Comparison of ENCODE assay signal across 8 mouse cellular contexts in genomic region chr10:78138812-78139523, GRCm38 (mm10). TPM values are rescaled to one million over a fixed set of nuclear protein-coding genes. Genes with fewer than 3 reads are reported as not detected.
DNase-seq lines count a peak whose midpoint lies in the region; ATAC-seq and TF ChIP-seq lines count a peak whose summit lies in the region.

No protein-coding gene starts in this region.

- H3K27ac ChIP-seq in heart, postnatal 0 days (ENCODE audit: low read depth), result peak overlapping the region; percentile 80
- peak overlapping the region; percentile 85 for H3K27ac ChIP-seq in limb, embryonic 15.5 days

- H3K36me3 ChIP-seq in heart, postnatal 0 days (replicated peaks; ENCODE audit: control insufficient read depth, insufficient read depth, low read length), result no peaks in the 10 kb centered on the region
- no peaks in the 10 kb centered on the region for H3K36me3 ChIP-seq in limb, embryonic 15.5 days

- H3K4me3 ChIP-seq in heart, postnatal 0 days (ENCODE audit: low read depth, low read length), result no peak overlapping the region
- H3K4me3 ChIP-seq in limb, embryonic 15.5 days, result no peak overlapping the region

- WGBS in heart, postnatal 0 days, result 43% methylated on average over 14 of the region's 14 CpGs
- WGBS in limb, embryonic 15.5 days, result 16% methylated on average over 14 of the region's 14 CpGs

- H3K4me1 ChIP-seq in heart, postnatal 0 days (ENCODE audit: control insufficient read depth, insufficient read depth), result peaks cover 18% of the 10 kb centered on the region; the same call in 1 of the 2 replicates
- H3K4me1 ChIP-seq in limb, embryonic 15.5 days, result peaks cover 26% of the 10 kb centered on the region

- no peak for TF ChIP-seq EP300 in heart, postnatal 0 days (IDR thresholded peaks at IDR 0.05; ENCODE audit: low read depth)

- no peak overlapping the region for H3K9ac ChIP-seq in heart, postnatal 0 days (replicated peaks; ENCODE audit: low read depth, low read length)
- 0 out of 2 replicates have a peak overlapping the region, but pooled peaks have one; percentile 26 for H3K9ac ChIP-seq in limb, embryonic 15.5 days

- no peak overlapping the region for H3K4me2 ChIP-seq in heart, postnatal 0 days (ENCODE audit: low read depth, low read length)
- H3K4me2 ChIP-seq in limb, embryonic 15.5 days, result 0 out of 2 replicates have a peak overlapping the region, but pooled peaks have one; percentile 5

- ATAC-seq in heart, postnatal 0 days (ENCODE audit: insufficient read depth, low read depth), result peak; percentile 67
- peak; percentile 77; the same call in 1 of the 2 replicates for ATAC-seq in limb, embryonic 15.5 days (ENCODE audit: insufficient number of reproducible peaks, low FRiP score, low TSS enrichment, low read depth)
- no peak for ATAC-seq in megakaryocyte, adult 5-6 weeks (ENCODE audit: poor library complexity, severe bottlenecking)

- no peak for TF ChIP-seq CTCF in heart, postnatal 0 days (IDR thresholded peaks at IDR 0.05; ENCODE audit: low read depth)

- peak; percentile 48 for DNase-seq in adrenal gland, postnatal 14 days
- DNase-seq in adrenal gland, postnatal 4 days (ENCODE audit: low spot score in 2 of 2), result no peak
- peak; percentile 19 for DNase-seq in NIH3T3 (ENCODE audit: low read depth)
- peak; percentile 56 for DNase-seq in heart, postnatal 0 days (ENCODE audit: low spot score)
- no peak for DNase-seq in right cerebral cortex, postnatal 25 days
- DNase-seq in cerebellum, postnatal 25 days, result no peak

- no peaks in the 10 kb centered on the region for H3K9me3 ChIP-seq in heart, postnatal 0 days (replicated peaks; ENCODE audit: control insufficient read depth, low read length)
- no peaks in the 10 kb centered on the region for H3K9me3 ChIP-seq in limb, embryonic 15.5 days

- no peaks in the 10 kb centered on the region for H3K27me3 ChIP-seq in heart, postnatal 0 days (ENCODE audit: control insufficient read depth, insufficient read depth, low read length)
- H3K27me3 ChIP-seq in limb, embryonic 15.5 days, result no peaks in the 10 kb centered on the region

RNA-seq across cellular contexts. Expression of gene D10Jhu81e, which starts 30.6 kb away (rescaled TPM):
- 249 and 251 TPM in 2 replicates for total RNA-seq in adrenal gland, postnatal 14 days (2021)
- total RNA-seq in adrenal gland, postnatal 4 days (2021), result 100 to 1,000 TPM; 150 to 164 TPM
- total RNA-seq in heart, postnatal 0 days (2014; rRNA removed; ENCODE audit: low replicate concordance), result 438 and 442 TPM in 2 replicates
- 87.9 and 92.0 TPM in 2 replicates for polyA plus RNA-seq in heart, postnatal 0 days (2015; fragmentation: Nextera tagmentation; extraction: Ambion mirVana)
- polyA plus RNA-seq in limb, embryonic 15.5 days (2015; fragmentation: Nextera tagmentation; extraction: Ambion mirVana), result 38.7 and 42.1 TPM in 2 replicates
- 22.7 and 25.3 TPM in 2 replicates for total RNA-seq in megakaryocyte, adult 5-6 weeks (2015)
- total RNA-seq in megakaryocyte, adult 5-6 weeks (2017), result 57.6 and 69.2 TPM in 2 replicates

RNA-seq across cellular contexts. Expression of gene Pwp2, which starts 46.0 kb away (rescaled TPM):
- 16.5 and 17.9 TPM in 2 replicates for total RNA-seq in adrenal gland, postnatal 14 days (2021)
- total RNA-seq in adrenal gland, postnatal 4 days (2021), result 10 to 100 TPM; 17.8 to 18.5 TPM
- total RNA-seq in heart, postnatal 0 days (2014; rRNA removed; ENCODE audit: low replicate concordance), result 11.5 and 12.1 TPM in 2 replicates
- polyA plus RNA-seq in heart, postnatal 0 days (2015; fragmentation: Nextera tagmentation; extraction: Ambion mirVana), result 6.2 and 6.9 TPM in 2 replicates
- polyA plus RNA-seq in limb, embryonic 15.5 days (2015; fragmentation: Nextera tagmentation; extraction: Ambion mirVana), result 18.5 and 18.9 TPM in 2 replicates
- 2.2 and 3.0 TPM in 2 replicates for total RNA-seq in megakaryocyte, adult 5-6 weeks (2015)
- 7.4 and 8.8 TPM in 2 replicates for total RNA-seq in megakaryocyte, adult 5-6 weeks (2017)

Comparison
In these comparisons a context has a peak if more than half of its experiments do, and no peak if none do; other contexts are left out.
1. DNase-seq: peak in adrenal gland, postnatal 14 days (single experiment), NIH3T3 (single experiment) and heart, postnatal 0 days (single experiment); none in adrenal gland, postnatal 4 days (0 of 2), right cerebral cortex, postnatal 25 days (single experiment) and cerebellum, postnatal 25 days (0 of 2).